Mouse (Mus musculus) heart, postnatal 0 days (tissue): Measurements from ENCODE around the gene Tbcel.

Experiments
- CTCF ChIP-seq: IDR thresholded peaks from 2 replicates; pipeline ENCODE4 v1.5.1; 2016; ENCODE audit warnings: antibody characterized with exemption, control low read depth, low read depth
- EP300 ChIP-seq: IDR thresholded peaks from 2 replicates; pipeline ENCODE4 v1.6.1; 2016; ENCODE audit warnings: antibody characterized with exemption, low read depth

GRCm38 (mm10) chr9:42507022-42507421 lies 587 bp downstream of the Tbcel start:
- TF ChIP-seq CTCF (no peak), EP300 (no peak)
